Mouse (Mus musculus) liver, embryonic 11.5 days (tissue): ENCODE results near the gene Hmg20b. TPM values are rescaled to one million over a fixed set of nuclear protein-coding genes. Genes with fewer than 3 reads are reported as not detected.

Source experiments
- ATAC-seq: fragments of 200-750 bp; cut with Nextera tagmentation; replicated peaks from 2 replicates; pipeline ENCODE4 v1.8.0; 2017; ENCODE audit warnings: moderate number of reproducible peaks, mild to moderate bottlenecking, moderate TSS enrichment, moderate library complexity; ENCODE audit not compliant: low FRiP score
- DNase-seq: peaks from one replicate; pipeline ENCODE4 v3.0.0-alpha.2; 2017; ENCODE audit warnings: low spot score
- H3K27ac ChIP-seq: fragments of 300-500 bp; sonication (generic); 2 replicates; pipeline ENCODE4 v1.5.1; 2014; ENCODE audit warnings: mild to moderate bottlenecking, low read depth, low read length, control low read depth
- H3K27me3 ChIP-seq: fragments of 300-500 bp; sonication (generic); replicated peaks from 2 replicates; pipeline ENCODE4 v1.6.1; 2014; ENCODE audit warnings: low read length, mixed read lengths; ENCODE audit not compliant: control insufficient read depth, insufficient read depth
- H3K36me3 ChIP-seq: fragments of 300-500 bp; sonication (generic); 2 replicates; pipeline ENCODE4 v1.6.1; 2014; ENCODE audit warnings: mild to moderate bottlenecking, low read length, moderate library complexity, mixed read lengths; ENCODE audit not compliant: control insufficient read depth, insufficient read depth
- H3K4me1 ChIP-seq: fragments of 300-500 bp; sonication (generic); replicated peaks from 2 replicates; pipeline ENCODE4 v1.6.1; 2014; ENCODE audit warnings: low read length, mixed read lengths; ENCODE audit not compliant: control insufficient read depth, insufficient read depth
- H3K4me2 ChIP-seq: fragments of 300-500 bp; sonication (generic); 2 replicates; pipeline ENCODE4 v1.6.1; 2014; ENCODE audit warnings: mild to moderate bottlenecking, control low read depth, moderate library complexity
- H3K4me3 ChIP-seq: fragments of 300-500 bp; sonication (generic); 2 replicates; pipeline ENCODE4 v1.5.1; 2014; ENCODE audit warnings: low read depth, low read length, control low read depth
- H3K9ac ChIP-seq: fragments of 300-500 bp; sonication (generic); 2 replicates; pipeline ENCODE4 v1.6.1; 2014; ENCODE audit warnings: low read depth, low read length, control low read depth
- H3K9me3 ChIP-seq: fragments of 300-500 bp; sonication (generic); 2 replicates; pipeline ENCODE4 v1.6.1; 2016; ENCODE audit warnings: low read length, inconsistent platforms, mixed read lengths; ENCODE audit not compliant: control insufficient read depth
- WGBS: fragments of 180-500 bp; shearing (Covaris S2); extraction: QIAGEN DNeasy Blood & Tissue Kit; methylation state at CpG from one replicate; pipeline ENCODE4 v1.1.7; 2014; 5-methylcytosine and 5-hydroxymethylcytosine counted together
- polyA plus RNA-seq: library from polyadenylated mRNA; unstranded; fragments of >200 nt; fragmentation: Nextera tagmentation; extraction: Ambion mirVana; gene quantifications from 2 replicates; pipeline ENCODE4 v1.2.1, GENCODE M21; 2014

Hmg20b gene
- polyA plus RNA-seq, 1 experiment from 2014 or later, result 68.6 TPM

- 0 out of 2 replicates have a peak overlapping the region, but pooled peaks have one; percentile 22 for H3K4me2 ChIP-seq
- WGBS, result 27% methylated on average over 8 of the region's 9 CpGs
- H3K4me1 ChIP-seq, result peaks cover 52% of the 10 kb centered on the region
- ATAC-seq (peak; percentile 37; the same call in 1 of the 2 replicates), DNase-seq (no peak)
- H3K4me3 ChIP-seq, result no peak overlapping the region
- peak overlapping the region; percentile 43 for H3K27ac ChIP-seq
- no peaks in the 10 kb centered on the region for H3K9me3 ChIP-seq
- H3K27me3 ChIP-seq, result no peaks in the 10 kb centered on the region
- no peak overlapping the region for H3K9ac ChIP-seq
- H3K36me3 ChIP-seq, result peaks cover 30% of the 10 kb centered on the region
These were observed 45.6 kb downstream of the Hmg20b start for GRCm38 (mm10) chr10:81304597-81305238.

- peaks cover 24% of the 10 kb centered on the region for H3K36me3 ChIP-seq
- no peak for ATAC-seq
- H3K9me3 ChIP-seq, result no peaks in the 10 kb centered on the region
- 49% methylated on average over 7 of the region's 7 CpGs for WGBS
- H3K27me3 ChIP-seq, result no peaks in the 10 kb centered on the region
- no peak overlapping the region for H3K9ac ChIP-seq
- no peak overlapping the region for H3K4me3 ChIP-seq
- DNase-seq, result no peak
- peaks cover 61% of the 10 kb centered on the region for H3K4me1 ChIP-seq
- H3K4me2 ChIP-seq, result peak overlapping the region; percentile 55
- no peak overlapping the region; the same call in 1 of the 2 replicates for H3K27ac ChIP-seq
These were observed 46.5 kb downstream of the Hmg20b start for GRCm38 (mm10) chr10:81303761-81304160.

DNA sequence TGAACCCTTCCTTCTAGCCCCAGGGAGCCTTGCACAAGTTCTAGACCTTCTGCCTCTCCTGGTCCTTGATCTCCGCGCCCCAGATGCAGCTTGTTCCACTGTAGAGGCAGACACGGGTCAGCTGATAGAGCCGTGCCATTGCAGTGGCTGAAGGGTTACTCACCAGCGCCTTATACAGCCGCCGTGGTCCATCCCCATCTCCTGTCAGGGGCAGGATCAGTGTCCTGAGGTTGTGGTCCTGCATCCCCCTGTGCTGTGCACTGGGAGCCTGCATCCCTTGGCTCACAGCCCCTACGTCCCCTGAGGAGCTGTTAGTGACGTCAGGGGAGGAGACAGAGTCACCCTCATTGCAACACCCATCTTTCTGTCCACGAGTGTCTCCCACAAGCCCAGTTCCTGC lies 47.0 kb downstream of the Hmg20b start:
- WGBS, result 51% methylated on average over 10 of the region's 10 CpGs
- H3K27me3 ChIP-seq, result no peaks in the 10 kb centered on the region
- H3K36me3 ChIP-seq, result peaks cover 25% of the 10 kb centered on the region
- H3K4me1 ChIP-seq, result peaks cover 65% of the 10 kb centered on the region
- ATAC-seq, result peak; percentile 6; the same call in 1 of the 2 replicates
- H3K4me2 ChIP-seq, result peak overlapping the region; percentile 55
- H3K4me3 ChIP-seq, result peak overlapping the region; percentile 2; the same call in 1 of the 2 replicates
- no peaks in the 10 kb centered on the region for H3K9me3 ChIP-seq
- H3K27ac ChIP-seq, result peak overlapping the region; percentile 75
- peak overlapping the region; percentile 25; the same call in 1 of the 2 replicates for H3K9ac ChIP-seq
- DNase-seq, result no peak

- DNase-seq, result no peak
- whole genome bisulfite sequencing, result 33% methylated on average over 14 of the region's 14 CpGs
These were observed 47.5 kb downstream of the Hmg20b start for GRCm38 (mm10) chr10:81302781-81303218.

GRCm38 (mm10) chr10:81302288-81302687 lies 48.0 kb downstream of the Hmg20b start:
- peaks cover 16% of the 10 kb centered on the region for H3K36me3 ChIP-seq
- no peaks in the 10 kb centered on the region for H3K9me3 ChIP-seq
- H3K4me2 ChIP-seq, result peak overlapping the region; percentile 55
- DNase-seq (no peak), ATAC-seq (no peak)
- WGBS, result 72% methylated on average over 4 of the region's 4 CpGs
- H3K27ac ChIP-seq, result peak overlapping the region; percentile 50; the same call in 1 of the 2 replicates
- peaks cover 75% of the 10 kb centered on the region for H3K4me1 ChIP-seq
- peak overlapping the region; percentile 25 for H3K9ac ChIP-seq
- peak overlapping the region; percentile 2 for H3K4me3 ChIP-seq
- no peaks in the 10 kb centered on the region for H3K27me3 ChIP-seq

More at GRCm38 (mm10) chr10:81302781-81303218, 47.5 kb downstream of the Hmg20b start:
- Histone ChIP-seq H3K4me1 (peaks cover 70% of the 10 kb centered on the region), H3K4me2 (peak overlapping the region; percentile 55), H3K36me3 (peaks cover 21% of the 10 kb centered on the region), H3K27me3 (no peaks in the 10 kb centered on the region), H3K4me3 (peak overlapping the region; percentile 2), H3K9me3 (no peaks in the 10 kb centered on the region), H3K27ac (peak overlapping the region; percentile 75), H3K9ac (peak overlapping the region; percentile 25)
- ATAC-seq, result peak; percentile 53

DNA sequence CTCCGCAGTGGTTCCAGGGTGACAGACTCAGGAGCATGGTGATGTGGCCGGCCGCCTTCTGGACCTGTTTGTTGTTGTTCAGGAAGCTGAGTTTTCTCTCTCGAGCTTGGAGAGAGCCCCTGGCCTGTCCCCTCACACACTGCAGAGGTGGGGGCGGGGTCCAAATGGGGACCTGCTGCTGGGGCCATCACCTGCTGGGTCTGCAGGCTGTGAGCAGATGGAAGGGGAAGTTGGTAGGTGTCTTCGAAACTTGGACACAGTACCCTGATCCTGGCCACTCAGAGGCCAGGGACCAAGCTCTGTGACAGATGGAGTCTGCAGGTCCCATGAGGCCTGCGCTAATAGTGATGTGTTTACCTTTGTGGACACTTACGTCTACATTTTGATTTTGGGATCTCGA lies 49.0 kb downstream of the Hmg20b start:
- peaks cover 78% of the 10 kb centered on the region for H3K4me1 ChIP-seq
- H3K27me3 ChIP-seq, result no peaks in the 10 kb centered on the region
- H3K9ac ChIP-seq, result no peak overlapping the region
- H3K9me3 ChIP-seq, result no peaks in the 10 kb centered on the region
- ATAC-seq (no peak), DNase-seq (no peak)
- no peak overlapping the region for H3K27ac ChIP-seq
- peaks cover 9% of the 10 kb centered on the region; the same call in 1 of the 2 replicates for H3K36me3 ChIP-seq
- no peak overlapping the region for H3K4me2 ChIP-seq
- no peak overlapping the region for H3K4me3 ChIP-seq
- 72% methylated on average over 9 of the region's 9 CpGs for WGBS

GRCm38 (mm10) chr10:81300352-81300907 lies 49.9 kb downstream of the Hmg20b start:
- peaks cover 5% of the 10 kb centered on the region; the same call in 1 of the 2 replicates for H3K36me3 ChIP-seq
- H3K4me2 ChIP-seq, result peak overlapping the region; percentile 39
- H3K27me3 ChIP-seq, result no peaks in the 10 kb centered on the region
- peaks cover 84% of the 10 kb centered on the region for H3K4me1 ChIP-seq
- H3K27ac ChIP-seq, result peak overlapping the region; percentile 80
- ATAC-seq (no peak), DNase-seq (no peak)
- 76% methylated on average over 9 of the region's 9 CpGs for WGBS
- no peaks in the 10 kb centered on the region for H3K9me3 ChIP-seq
- no peak overlapping the region for H3K9ac ChIP-seq
- no peak overlapping the region for H3K4me3 ChIP-seq

DNA sequence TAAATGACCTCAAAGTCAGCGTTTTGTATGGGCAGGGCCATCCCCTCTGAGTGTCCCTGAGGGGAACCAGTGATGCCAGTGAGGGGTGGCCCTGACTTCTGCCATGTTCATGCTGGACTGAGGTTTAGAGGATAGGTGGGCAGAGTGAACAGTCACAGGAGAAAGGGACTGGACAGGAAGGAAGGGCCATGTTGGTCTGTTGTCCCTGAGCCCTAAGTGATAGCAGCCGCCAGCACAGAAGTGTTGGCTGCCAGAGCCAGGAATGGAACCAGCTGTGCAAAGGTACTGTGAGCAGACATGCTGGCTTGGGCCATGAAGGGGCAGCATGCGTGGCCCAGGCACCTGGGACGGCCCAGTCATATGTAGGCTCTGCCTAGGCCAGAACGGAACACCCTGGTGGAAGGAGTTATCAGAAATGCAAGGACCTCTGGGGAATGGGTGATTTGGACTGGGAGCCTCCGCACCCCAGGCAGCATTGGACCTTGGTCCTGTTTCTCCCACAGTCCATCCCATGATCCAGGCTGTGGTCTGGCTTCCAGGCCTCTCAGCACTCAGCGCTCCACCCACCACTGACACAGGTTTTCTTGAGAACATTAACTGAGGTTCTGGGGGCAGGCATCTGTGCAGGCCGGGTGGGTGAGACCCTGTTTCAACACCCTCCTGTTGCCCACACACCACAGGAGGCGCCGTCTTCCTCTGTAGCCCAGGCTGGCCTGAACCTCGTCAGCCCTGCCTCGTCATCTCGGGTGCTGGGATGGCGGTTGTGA lies 50.5 kb downstream of the Hmg20b start:
- no peak overlapping the region for H3K4me3 ChIP-seq
- H3K36me3 ChIP-seq, result peaks cover 5% of the 10 kb centered on the region; the same call in 1 of the 2 replicates
- peak overlapping the region; percentile 1; the same call in 1 of the 2 replicates for H3K9ac ChIP-seq
- WGBS, result 72% methylated on average over 14 of the region's 14 CpGs
- H3K4me2 ChIP-seq, result peak overlapping the region; percentile 39
- peaks cover 86% of the 10 kb centered on the region for H3K4me1 ChIP-seq
- no peaks in the 10 kb centered on the region for H3K9me3 ChIP-seq
- no peak for ATAC-seq
- peak overlapping the region; percentile 80 for H3K27ac ChIP-seq
- no peak for DNase-seq
- H3K27me3 ChIP-seq, result no peaks in the 10 kb centered on the region
